Mouse (Mus musculus) lung, postnatal 0 days (tissue): ENCODE measurements around the gene March8.

Source experiments
- CTCF ChIP-seq: IDR thresholded peaks from 2 replicates; pipeline ENCODE4 v1.5.1; 2016; ENCODE audit warnings: antibody characterized with exemption, mild to moderate bottlenecking
- EP300 ChIP-seq: IDR thresholded peaks from 2 replicates; pipeline ENCODE4 v1.6.1; 2016; ENCODE audit warnings: antibody characterized with exemption, mild to moderate bottlenecking, control low read depth

DNA sequence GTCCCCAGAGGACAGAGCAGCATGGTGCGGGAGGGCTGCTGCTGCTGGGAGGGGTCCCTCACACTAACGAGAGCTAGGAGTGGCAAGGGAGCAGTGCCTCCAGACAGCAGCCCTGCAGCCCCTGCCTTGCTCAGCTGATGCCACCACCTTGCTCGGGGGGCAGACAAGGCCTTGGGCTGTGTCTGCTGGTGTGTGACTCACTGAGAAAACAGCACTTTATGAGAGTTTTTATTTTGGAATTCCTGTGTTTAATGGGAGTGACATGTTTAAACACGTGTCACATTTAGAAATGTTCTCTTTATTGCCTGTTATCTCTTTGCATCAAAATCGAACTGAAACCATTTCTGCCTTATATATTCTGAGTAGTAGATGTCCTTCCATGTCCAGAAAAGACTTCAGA is 68.9 kb downstream of the March8 start:
- no peak for TF ChIP-seq CTCF
- no peak for TF ChIP-seq EP300
